Mouse (Mus musculus) cerebellum, adult 8-10 months (tissue): ENCODE measurements around the gene Apol9a.
"Not testable (repeated sequence)": the region's sequence is repeated elsewhere in the genome, so short reads cannot be mapped to it uniquely, and the experiment has no call there.

Source experiments
- DNase-seq: peaks from one replicate; pipeline ENCODE4 v3.0.0; 2022

Apol9a gene

DNA sequence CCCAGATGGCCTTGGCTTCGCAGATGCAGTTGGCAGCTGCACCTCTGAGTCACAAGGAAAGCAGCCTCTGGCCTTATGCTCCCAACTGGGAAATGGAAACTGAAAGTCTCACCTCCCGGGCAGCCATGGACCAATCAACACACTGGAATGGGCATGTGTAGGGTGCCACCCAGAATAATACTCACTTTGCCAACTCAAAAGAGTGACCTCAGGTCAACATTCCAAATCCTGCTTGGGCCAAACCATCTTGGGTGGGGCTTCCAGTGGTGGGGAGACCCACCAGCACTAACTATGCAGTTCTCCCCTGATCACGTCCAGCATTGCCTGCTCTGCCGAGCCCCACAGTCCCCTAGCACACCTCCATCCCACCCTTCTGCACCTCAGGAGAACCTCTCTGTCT lies at the start of gene Apol9a:
Gene Apol9a, minus strand, starts transcription at position 101 of the 400 bp plus-strand sequence.
- not testable (repeated sequence) for DNase-seq

DNA sequence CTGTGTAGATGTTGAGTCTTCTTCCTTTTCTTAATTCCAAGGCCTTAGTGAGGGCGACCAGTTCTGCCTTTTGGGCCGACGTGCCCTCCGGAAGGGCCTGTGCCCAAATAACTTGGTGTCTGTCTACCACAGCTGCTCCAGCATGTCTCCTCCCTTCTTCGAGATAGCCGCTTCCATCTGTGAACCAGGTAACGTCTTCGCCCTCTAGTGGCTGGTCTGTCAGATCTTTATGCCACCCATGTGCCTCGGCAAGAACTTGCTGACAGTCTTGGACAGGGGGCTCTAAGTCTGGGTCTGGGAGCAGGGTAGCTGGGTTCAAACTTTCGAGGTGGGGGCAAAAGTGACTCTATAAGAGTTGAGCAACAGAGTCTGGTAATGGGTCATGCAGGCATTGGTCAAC lies 39.0 kb upstream of the Apol9a start:
- DNase-seq = not testable (repeated sequence)

DNA sequence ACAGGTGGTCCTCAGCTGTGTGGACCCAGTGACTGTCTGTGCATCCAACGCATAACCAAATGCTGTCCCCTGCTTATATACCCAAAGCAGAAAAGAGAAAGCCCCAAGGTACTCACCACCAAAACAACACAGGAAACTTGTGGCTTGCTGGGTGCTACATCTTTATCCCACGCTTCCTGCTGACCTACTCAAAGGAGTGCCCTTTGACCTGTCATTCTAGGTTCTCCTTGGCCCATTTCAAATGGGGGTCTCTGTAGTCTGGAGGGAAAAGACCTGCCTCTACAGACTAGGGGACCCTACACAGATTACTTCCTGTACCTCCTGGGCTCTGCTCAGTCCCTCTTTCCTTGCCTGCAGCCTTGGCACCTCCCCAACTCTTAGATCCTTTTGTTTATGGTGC lies 36.5 kb upstream of the Apol9a start, which contains the start of gene Apol7b:
Gene Apol7b, minus strand, starts transcription at position 101 of the 400 bp plus-strand sequence.
- not testable (repeated sequence) for DNase-seq

DNA sequence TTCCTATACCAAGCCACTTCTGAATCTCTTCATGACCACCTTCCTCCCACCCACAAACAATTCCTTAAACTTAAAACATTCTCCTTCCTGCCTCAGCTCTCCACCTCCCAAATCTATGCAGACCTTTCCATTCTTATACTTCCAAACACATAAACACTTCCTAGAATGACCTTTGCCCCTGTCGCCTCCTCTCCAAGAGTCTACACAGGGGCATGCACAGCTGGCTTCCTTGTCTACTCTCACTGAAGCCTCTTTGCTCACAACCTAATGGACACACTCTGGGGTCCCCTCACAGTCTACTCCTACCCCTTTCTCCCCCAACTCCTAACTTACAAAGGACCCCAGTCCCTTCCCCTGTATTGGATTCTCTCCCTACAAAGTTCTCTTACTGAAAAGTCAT lies 34.7 kb upstream of the Apol9a start:
- DNase-seq = not testable (repeated sequence)

DNA sequence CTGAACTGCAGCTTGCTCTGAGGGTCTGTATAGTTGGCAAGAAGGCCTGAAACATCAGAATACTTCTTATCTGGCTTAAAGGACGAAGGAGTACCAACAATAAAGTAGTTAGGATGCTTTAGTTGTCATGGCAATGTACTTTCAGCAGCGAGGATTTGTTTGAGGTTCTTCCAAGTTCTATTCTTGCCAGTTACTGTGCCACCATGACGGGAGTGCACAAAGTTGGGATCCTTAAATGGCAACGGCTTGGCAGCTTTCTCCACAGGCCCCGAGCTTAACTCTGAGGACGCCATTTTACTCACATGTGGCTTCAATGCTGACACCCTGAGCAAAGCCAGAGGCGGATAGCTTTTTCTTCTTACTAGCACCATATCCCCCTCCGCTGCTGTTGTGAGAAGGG lies 33.8 kb upstream of the Apol9a start:
- DNase-seq = not testable (repeated sequence)

DNA sequence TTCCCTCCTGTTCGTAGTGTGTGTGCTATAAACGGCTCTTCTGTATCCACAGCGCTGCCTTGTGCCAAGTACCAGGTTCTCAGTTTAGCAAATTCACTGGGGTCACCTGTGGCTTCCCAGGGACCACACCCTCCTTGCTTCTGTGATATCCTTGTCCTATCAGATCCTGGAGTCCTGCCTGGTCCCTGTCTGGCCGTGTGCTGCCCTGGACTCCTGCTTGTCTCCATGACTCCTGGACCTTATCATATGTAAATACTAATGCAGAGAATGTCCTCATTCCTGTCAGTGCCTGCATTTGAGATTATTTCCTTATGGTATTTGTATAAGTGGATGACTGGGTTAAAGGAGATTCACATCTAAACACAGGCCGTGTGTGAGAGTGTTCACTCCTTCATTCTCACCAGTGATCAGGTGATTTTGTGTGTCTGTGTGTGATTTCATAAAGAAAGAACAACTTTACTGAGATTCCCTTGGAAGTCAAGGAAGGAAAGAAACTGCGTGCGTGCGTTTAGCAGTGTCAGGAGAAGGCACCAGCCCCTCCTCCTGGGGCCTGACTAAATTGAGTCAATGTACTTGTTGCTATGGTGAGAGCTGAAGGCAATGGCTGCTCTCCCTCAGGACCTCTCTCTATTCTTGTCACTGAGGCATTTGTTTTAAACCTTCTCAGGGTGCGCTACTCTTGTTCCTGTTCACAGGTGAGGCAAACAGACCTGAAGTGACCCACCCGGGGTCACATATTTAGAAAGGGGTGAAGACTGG lies 17.9 kb upstream of the Apol9a start:
- DNase-seq = not testable (repeated sequence)

DNA sequence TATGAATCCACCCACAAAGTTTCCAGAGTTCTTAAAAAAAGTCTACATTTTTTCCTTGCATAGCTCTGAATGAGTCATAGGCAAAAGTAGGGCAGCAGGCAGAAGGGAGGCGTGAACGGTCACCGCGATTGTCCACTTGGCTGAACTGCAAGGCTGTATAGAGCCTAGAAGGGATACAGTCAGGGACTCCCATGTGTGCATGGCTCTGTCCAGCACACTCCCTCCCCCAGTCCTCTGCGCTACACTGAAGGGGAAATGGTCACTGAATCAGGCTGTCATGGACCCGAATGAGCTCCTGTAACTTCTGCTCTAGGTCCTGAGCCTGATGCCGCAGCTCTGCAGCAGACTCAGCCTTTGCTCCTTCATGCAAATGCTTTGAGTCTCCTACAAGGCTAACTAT lies 12.0 kb upstream of the Apol9a start:
- not testable (repeated sequence) for DNase-seq

DNA sequence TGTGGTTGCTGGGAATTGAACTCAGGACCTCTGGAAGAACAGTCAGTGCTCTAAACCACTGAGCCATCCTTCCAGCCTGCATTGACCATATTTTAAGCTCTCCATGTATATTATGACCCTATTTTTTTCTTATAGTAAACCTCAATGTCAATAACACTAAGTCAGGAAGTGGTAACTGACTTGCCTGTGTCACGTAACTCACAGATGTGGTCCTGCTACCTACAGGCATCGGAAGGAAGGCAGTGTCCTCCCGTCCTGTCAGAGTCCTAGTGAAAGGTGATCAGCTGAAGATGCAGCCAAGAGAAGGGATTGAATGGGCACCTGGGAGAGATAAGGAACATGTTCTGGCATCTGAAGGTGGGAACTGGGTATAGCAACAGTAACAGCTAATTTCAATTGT lies 8.7 kb upstream of the Apol9a start:
- not testable (repeated sequence) for DNase-seq

DNA sequence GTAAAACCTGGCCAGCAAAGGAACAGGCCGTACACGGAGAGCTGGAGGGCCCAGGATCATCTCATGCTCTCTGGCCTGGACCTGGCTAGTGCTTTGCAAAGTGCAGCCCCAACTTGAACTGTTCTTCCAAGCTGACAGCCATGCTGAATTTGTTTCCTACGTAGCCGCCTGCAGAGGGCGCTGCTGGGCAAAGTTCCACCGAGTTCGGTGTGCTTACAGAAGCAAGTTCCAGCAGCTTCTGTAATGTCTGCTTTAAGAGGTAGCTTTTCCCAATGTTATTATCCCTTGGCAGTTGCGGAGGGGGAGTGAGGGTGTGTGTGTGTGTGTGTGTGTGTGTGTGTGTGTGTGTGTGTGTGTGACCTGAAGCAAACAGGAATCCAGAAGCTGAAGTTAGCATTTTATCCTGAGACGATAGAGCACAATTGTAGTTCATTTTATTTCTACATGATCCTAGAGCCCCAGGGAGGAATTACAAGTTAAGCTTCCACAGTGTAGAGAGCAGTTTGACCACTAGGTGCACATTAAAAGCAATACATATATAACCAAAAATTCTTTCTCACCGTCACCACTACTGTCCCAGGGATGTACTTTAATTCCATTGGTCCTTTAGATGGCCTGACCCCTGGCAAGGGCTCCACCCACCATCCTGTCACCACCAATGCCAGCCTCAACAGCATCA lies 5.9 kb upstream of the Apol9a start:
- not testable (repeated sequence) for DNase-seq

DNA sequence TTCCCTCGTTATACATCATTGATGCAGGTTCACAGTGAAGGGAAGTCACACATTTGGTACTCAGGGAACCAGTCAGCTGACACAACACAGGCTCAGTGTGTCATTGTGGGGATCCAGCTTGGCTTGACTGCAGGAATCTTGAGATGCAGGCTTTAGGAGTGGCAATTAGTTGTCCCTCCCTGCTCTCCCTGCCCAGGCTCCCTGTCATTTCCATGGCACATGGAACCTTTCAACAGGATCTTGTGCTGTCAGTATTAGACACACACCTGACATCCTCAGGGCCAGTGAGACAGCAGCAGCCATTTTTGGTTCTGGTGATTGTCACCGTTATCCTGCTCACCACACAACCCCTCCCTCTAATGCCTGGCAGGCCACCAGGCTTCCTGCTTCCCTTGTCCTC lies 4.7 kb upstream of the Apol9a start:
- DNase-seq = not testable (repeated sequence)

DNA sequence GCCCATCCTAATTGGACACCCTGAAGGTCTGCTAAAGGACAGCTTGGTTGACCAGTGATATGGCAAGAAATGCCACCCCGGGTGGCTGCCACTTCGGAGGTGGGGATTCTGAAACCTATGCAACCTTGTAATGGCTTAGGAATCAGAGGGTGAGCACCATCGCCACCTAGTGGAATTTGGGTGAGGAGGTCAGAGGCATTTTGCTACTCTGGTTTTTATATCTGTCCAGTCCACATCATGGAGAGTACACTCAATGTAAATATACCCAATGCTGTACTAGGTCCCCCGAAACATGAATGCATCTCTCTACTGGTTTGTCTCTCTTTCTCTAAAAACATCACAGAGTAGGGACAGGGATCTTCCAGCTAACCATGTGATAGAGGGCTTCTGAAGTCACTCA lies 1.8 kb upstream of the Apol9a start:
- DNase-seq = not testable (repeated sequence)

DNA sequence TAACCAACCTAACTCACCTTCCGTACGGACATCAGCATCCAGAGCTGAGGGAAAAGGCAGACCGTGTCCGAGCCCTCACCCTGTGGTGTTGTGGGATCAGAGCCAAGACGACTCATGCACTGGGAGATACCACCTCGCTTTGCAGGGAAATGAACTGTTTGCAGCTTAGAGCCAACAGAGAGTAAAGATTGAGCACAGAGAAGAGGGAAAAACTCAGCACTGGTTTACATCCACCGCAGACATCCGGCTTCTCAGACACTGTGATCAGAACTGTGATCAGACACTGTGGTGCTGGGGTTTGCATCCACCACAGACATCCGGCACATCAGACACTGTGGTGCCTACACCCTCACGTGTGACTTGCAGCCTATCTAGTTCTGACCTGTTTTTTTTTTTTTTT lies 4.6 kb downstream of the Apol9a start:
- DNase-seq = not testable (repeated sequence)

DNA sequence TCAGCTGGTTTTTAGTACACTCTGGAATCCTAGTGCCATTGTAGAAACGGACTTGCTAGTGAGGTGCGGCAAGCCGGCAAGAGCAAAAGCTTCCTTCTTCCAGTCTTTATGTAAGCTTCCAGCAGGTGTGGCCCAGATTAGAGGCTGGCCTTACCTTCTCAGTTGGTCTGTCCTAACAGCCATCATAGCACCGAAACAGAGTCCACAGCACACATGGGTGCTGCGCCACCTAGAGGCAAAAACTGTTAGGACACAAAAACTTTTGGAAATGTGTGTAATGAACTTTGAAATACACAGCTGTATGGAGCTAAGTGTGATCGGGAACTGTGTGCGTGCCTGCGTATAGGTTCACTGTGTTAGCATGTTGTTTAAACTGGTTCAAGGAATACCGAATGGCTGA lies 11.9 kb downstream of the Apol9a start, which contains the start of gene Apol7a:
Gene Apol7a, minus strand, starts transcription at position 84 of the 400 bp plus-strand sequence.
- not testable (repeated sequence) for DNase-seq

DNA sequence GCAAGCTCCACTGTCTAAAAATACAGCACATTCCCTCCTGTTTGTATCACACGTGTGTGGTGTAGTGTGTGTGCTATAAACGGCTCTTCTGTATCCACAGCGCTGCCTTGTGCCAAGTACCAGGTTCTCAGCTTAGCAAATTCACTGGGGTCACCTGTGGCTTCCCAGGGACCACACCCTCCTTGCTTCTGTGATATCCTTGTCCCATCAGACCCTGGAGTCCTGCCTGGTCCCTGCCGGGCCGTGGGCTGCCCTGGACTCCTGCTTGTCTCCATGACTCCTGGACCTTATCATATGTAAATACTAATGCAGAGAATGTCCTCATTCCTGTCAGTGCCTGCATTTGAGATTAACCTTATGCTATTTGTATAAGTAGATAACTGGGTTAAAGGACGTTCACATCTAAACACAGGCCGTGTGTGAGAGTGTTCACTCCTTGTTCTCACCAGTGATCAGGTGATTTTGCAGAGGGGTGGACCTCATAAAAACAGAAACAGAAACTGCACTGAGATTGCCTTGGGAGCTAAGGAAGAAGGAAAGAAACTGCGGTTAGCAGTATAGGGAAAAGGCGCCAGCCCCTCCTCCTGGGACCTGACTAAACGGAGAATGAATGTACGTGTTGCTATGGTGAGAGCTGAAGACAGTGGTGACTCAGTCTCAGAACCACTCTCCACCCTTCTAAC lies 13.3 kb downstream of the Apol9a start:
- DNase-seq = not testable (repeated sequence)

DNA sequence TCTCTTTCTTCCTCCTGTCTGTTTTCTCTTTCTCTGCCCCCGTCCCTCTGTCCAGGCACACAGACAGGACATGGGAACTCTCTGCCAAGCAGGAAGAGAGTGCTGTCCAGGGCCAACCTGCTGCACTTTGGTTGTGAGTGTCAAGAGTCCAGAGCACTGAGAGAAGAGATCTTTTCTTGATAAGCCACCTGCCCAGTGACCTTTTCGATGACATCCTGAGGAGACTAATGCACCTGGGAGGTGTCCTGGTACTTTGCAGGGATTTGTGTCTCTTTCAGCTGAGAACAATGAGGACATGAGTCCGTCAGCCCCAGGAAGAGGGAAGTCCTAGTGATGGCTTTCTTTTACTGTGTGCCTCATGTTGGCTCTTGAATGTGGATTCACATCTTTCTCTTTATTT lies 17.1 kb downstream of the Apol9a start:
- DNase-seq = not testable (repeated sequence)

DNA sequence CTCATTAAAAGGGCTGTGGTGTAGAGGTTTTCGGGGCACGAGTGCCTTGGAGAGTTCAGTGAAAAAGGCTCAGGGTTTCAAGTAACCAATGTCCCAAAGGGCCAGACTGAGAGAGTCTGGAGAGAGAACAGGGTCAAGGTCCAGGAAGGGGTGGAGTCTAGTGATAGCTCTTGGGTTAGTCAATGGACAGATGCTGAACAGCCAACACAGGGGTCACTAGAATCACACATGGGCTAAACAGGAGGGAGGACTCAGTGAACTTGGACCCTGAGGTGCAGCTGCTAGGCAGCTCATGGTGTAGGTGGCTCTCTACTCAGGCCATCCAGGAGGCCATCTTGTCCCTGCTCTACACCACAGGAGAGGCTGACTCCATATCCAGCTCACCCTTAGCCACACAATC lies 23.5 kb downstream of the Apol9a start:
- no peak for DNase-seq

DNA sequence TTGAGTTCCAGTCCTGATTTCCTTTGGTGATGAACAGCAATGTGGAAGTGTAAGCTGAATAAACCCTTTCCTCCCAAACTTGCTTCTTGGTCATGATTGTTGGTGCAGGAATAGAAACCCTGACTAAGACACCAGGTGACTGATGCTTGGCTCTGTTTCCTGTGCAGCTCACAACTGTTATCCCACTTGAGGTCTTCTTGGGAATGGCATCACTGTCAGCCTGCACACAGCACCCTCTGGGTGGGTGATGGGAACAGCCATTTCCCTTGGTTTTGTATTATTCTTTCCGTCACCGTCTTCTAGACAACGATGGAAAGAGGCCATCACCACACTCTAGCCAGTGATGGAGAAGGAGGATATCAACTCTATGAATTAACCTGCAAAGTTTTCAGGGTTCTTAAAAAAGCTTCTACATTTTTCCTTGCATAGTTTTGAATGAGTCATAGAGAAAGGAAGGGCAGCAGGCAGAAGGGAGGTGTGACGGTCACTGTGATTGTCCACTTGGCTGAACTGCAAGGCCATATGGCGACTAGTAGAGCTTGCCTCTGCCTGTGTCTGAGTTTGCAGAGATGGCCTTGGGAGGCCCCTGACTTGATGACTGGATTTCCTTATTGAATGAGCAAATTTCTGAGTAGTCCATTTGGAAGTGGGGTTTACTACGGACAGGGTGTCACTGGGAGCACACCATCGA lies 26.4 kb downstream of the Apol9a start:
- peak; percentile 43 for DNase-seq

DNA sequence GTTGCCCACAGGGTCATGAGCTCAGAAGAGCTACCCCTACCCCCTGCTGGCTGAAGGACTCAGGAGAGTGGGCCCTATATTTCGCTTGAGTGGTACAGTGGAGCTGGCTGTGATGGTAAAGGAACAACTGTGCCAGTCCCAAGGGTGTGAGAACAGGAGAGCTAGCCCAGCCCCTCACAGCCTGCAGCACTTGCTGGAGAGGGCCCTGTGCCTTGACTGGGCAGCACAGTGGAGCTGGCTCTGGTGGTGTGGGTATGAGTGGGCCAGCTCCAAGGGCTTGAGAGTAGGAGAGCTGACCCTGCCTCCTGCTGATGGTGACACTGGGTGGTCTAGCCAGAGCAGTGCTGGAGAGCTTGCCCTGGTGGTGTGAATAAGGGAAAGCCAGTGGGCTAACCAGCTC lies 28.1 kb downstream of the Apol9a start:
- DNase-seq = no peak

DNA sequence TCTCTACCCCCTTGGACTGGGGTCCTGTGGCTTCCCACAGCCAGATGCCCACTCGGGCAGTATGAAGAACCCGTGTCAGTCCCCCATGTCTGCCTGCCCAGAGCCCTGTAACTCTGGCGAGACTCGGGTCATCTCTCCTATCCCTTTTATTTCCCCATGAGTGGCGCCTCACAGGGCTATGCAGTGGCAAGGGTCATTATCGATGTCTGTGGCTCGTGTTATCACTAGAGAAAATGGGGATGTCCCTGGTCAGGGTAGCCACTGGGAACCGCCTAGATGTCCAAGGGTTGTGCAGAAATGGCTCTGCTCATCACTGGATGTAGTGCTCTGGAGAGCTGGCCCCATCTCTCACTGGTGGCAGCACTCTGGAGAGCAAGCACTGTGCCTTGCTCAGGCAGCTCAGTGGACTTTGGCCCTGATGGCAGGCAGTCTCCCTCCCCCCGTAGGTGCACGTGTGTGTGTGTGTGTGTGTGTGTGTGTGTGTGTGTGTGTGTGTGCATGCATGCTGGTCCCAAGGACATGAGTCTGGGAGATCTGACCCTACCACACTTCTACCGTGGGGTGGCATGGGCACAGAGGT lies 28.6 kb downstream of the Apol9a start:
- no peak for DNase-seq

DNA sequence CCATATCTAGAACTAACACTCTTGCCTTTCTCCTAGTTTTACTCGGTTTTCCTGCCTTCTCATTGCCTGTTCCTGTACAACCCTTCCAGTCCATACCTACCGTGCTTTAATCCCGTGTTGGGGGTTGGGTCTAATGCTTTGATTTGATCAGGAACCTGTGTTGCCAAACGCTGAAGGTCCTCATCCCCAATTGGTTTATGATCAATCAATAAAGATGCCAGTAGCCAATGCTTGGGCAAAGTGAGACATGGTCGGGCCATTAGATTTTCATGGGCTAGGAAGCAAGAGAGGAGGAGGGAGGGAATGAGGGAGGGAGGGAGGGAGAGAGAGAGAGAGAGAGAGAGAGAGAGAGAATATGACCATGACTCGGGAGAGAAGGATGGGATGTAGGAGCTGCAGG lies 29.5 kb downstream of the Apol9a start:
- DNase-seq = no peak

DNA sequence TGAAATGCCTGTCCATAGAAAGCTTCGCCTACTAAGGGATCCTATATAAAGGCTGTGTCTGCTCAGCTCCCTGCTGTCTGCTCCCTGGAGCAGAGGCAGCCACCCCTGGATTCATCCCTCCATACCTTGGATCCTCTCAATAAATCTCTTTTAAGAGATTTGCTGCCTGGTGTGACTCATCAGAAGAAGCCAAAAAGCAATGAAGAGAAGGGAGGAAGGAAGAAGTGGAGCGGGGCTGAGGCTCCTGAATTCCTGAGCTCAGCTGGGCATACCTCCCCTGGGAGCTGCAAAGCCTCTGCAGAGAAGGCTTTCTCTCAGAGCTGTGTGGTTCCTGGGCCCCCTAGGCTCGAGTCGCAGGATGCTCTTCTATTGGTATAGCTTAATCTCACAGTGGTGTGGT lies 31.0 kb downstream of the Apol9a start:
- no peak for DNase-seq

DNA sequence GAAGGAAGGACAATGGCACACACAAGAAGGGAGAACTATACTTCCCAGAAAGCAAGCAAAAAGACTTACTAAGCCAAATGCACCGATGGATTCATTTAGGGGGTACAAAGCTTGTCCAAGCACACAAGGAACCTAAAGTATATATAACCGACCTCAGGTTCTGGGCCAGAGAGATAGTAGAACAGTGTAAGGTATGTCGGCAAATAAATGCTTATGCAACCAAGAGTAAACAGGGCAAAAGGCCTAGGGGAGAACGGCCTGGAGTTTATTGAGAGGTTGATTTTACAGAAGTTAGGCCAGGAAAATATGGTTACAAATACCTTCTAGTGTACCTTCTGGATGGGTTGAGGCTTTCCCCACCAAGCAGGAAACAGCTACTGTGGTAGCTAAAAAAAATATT lies 33.5 kb downstream of the Apol9a start:
- DNase-seq = no peak

DNA sequence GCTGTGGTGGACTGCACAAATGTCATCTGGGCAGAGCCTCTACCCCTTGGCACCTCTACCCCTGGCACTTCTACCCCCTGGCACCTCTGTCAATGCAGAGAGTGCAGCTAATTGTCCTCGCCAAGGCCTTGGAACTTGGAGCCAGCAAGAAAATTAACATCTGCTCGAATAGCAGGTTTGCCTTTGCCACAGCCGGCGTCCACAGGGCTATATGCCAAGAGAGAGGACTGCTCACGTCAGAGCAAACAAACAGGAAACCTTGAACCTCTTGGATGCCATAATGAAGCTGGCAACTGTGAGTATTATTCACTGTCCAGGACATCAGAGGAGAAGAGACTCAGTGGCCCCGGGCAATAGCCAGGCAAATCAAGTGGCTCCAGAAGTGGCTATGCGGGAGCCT lies 34.0 kb downstream of the Apol9a start:
- no peak for DNase-seq
